In the genomic region with DNA sequence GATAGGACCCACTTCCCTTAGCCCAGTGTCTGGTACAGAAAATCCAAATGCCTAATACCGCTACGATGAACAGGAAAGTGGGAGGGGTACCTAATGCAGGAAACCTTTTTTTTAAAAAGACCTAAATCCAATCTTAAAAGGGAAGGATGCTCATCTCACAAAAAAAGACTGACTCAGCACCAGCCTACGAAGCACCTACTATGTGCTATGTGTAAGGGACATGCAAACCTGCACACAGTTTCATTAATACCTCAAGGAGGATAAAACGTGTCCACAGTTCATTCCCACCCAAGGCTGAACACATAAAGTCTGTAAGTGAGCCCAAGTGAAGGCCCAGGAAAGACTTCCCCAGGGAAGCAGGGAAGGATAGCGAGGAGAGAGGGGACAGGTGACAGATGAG, we compare ENCODE assay signal across 12 mouse cellular contexts. TPM values are rescaled to one million over a fixed set of nuclear protein-coding genes. Genes with fewer than 3 reads are reported as not detected.
DNase-seq lines count a peak whose midpoint lies in the region; ATAC-seq and TF ChIP-seq lines count a peak whose summit lies in the region.
"Had no signal": no experiment of that assay in that cellular context is flagged by ENCODE, and none has a peak within 500 bp of the region (broad histone marks: within the 10 kb centered on the region; RNA-seq: fewer than 3 reads in every experiment).

No protein-coding gene starts in this region.

- peaks cover 20% of the 10 kb centered on the region for H3K4me1 ChIP-seq in intestine, embryonic 14.5 days (replicated peaks; ENCODE audit: control insufficient read depth, insufficient read depth, low read length)
- peaks cover 10% of the 10 kb centered on the region; the same call in 1 of the 2 replicates for H3K4me1 ChIP-seq in intestine, postnatal 0 days (replicated peaks; ENCODE audit: control insufficient read depth, insufficient read depth, low read length)
- H3K4me1 ChIP-seq in embryonic facial prominence, embryonic 10.5 days = peaks cover 45% of the 10 kb centered on the region
- peaks cover 50% of the 10 kb centered on the region for H3K4me1 ChIP-seq in hindbrain, embryonic 13.5 days (replicated peaks)
- peaks cover 18% of the 10 kb centered on the region for H3K4me1 ChIP-seq in midbrain, embryonic 14.5 days (ENCODE audit: control insufficient read depth, insufficient read depth, low read length)

- no peaks in the 10 kb centered on the region for H3K9me3 ChIP-seq in intestine, embryonic 14.5 days (ENCODE audit: control insufficient read depth, low read length)
- no peaks in the 10 kb centered on the region for H3K9me3 ChIP-seq in intestine, postnatal 0 days (ENCODE audit: control insufficient read depth)
- no peaks in the 10 kb centered on the region for H3K9me3 ChIP-seq in embryonic facial prominence, embryonic 10.5 days
- no peaks in the 10 kb centered on the region for H3K9me3 ChIP-seq in hindbrain, embryonic 13.5 days
- no peaks in the 10 kb centered on the region for H3K9me3 ChIP-seq in midbrain, embryonic 14.5 days (ENCODE audit: control insufficient read depth, low read length)

- WGBS in intestine, embryonic 14.5 days = 85% methylated on average over 5 of the region's 5 CpGs
- WGBS in intestine, postnatal 0 days = 74% methylated on average over 5 of the region's 5 CpGs
- 93% methylated on average over 5 of the region's 5 CpGs for WGBS in embryonic facial prominence, embryonic 10.5 days
- 91% methylated on average over 5 of the region's 5 CpGs for WGBS in hindbrain, embryonic 13.5 days
- 91% methylated on average over 5 of the region's 5 CpGs for WGBS in midbrain, embryonic 14.5 days

- H3K4me3 ChIP-seq in intestine, embryonic 14.5 days (ENCODE audit: low read depth, low read length) = no peak overlapping the region
- H3K4me3 ChIP-seq in intestine, postnatal 0 days (ENCODE audit: low read depth, low read length) = no peak overlapping the region
- peak overlapping the region; percentile 94; the same call in 1 of the 2 replicates for H3K4me3 ChIP-seq in embryonic facial prominence, embryonic 10.5 days
- H3K4me3 ChIP-seq in hindbrain, embryonic 13.5 days = 0 out of 2 replicates have a peak overlapping the region, but pooled peaks have one; percentile 93
- peak overlapping the region; percentile 96; the same call in 1 of the 2 replicates for H3K4me3 ChIP-seq in midbrain, embryonic 14.5 days (replicated peaks; ENCODE audit: low read depth, low read length)

- no peak for ATAC-seq in intestine, embryonic 14.5 days (replicated peaks; ENCODE audit: low FRiP score, low TSS enrichment, low read depth)
- ATAC-seq in intestine, postnatal 0 days = no peak
- no peak for ATAC-seq in hindbrain, embryonic 13.5 days (ENCODE audit: low FRiP score)
- no peak for ATAC-seq in midbrain, embryonic 14.5 days (ENCODE audit: low FRiP score, low TSS enrichment)

- H3K27ac ChIP-seq in intestine, embryonic 14.5 days (ENCODE audit: low read depth) = no peak overlapping the region
- no peak overlapping the region for H3K27ac ChIP-seq in intestine, postnatal 0 days (ENCODE audit: low read depth, low read length)
- no peak overlapping the region for H3K27ac ChIP-seq in embryonic facial prominence, embryonic 10.5 days (replicated peaks)
- H3K27ac ChIP-seq in hindbrain, embryonic 13.5 days = no peak overlapping the region
- no peak overlapping the region for H3K27ac ChIP-seq in midbrain, embryonic 14.5 days (replicated peaks; ENCODE audit: low read depth, low read length)

- H3K36me3 ChIP-seq in intestine, embryonic 14.5 days (ENCODE audit: control insufficient read depth, insufficient read depth, low read length) = peaks cover 18% of the 10 kb centered on the region; the same call in 1 of the 2 replicates
- H3K36me3 ChIP-seq in intestine, postnatal 0 days (ENCODE audit: control insufficient read depth, insufficient read depth) = peaks cover 11% of the 10 kb centered on the region; the same call in 1 of the 2 replicates
- peaks cover 48% of the 10 kb centered on the region for H3K36me3 ChIP-seq in embryonic facial prominence, embryonic 10.5 days (replicated peaks)
- H3K36me3 ChIP-seq in hindbrain, embryonic 13.5 days = peaks cover 21% of the 10 kb centered on the region
- peaks cover 22% of the 10 kb centered on the region for H3K36me3 ChIP-seq in midbrain, embryonic 14.5 days (ENCODE audit: control insufficient read depth, insufficient read depth, low read length)

- 0 out of 2 replicates have a peak overlapping the region, but pooled peaks have one; percentile 60 for H3K4me2 ChIP-seq in intestine, embryonic 14.5 days (ENCODE audit: low read length)
- no peak overlapping the region for H3K4me2 ChIP-seq in intestine, postnatal 0 days (replicated peaks; ENCODE audit: low read depth)
- peak overlapping the region; percentile 66; the same call in 1 of the 2 replicates for H3K4me2 ChIP-seq in hindbrain, embryonic 13.5 days
- H3K4me2 ChIP-seq in midbrain, embryonic 14.5 days (ENCODE audit: low read length) = peak overlapping the region; percentile 71

- no peaks in the 10 kb centered on the region for H3K27me3 ChIP-seq in intestine, embryonic 14.5 days (replicated peaks; ENCODE audit: control insufficient read depth, insufficient read depth, low read length)
- H3K27me3 ChIP-seq in intestine, postnatal 0 days (replicated peaks; ENCODE audit: control insufficient read depth, insufficient read depth, low read length) = no peaks in the 10 kb centered on the region
- H3K27me3 ChIP-seq in embryonic facial prominence, embryonic 10.5 days (replicated peaks; ENCODE audit: low read depth, poor library complexity, severe bottlenecking) = no peaks in the 10 kb centered on the region
- H3K27me3 ChIP-seq in hindbrain, embryonic 13.5 days = no peaks in the 10 kb centered on the region
- H3K27me3 ChIP-seq in midbrain, embryonic 14.5 days (ENCODE audit: control insufficient read depth, insufficient read depth, low read length) = no peaks in the 10 kb centered on the region

- no peak overlapping the region for H3K9ac ChIP-seq in intestine, embryonic 14.5 days (ENCODE audit: low read length)
- H3K9ac ChIP-seq in intestine, postnatal 0 days (ENCODE audit: low read depth, low read length) = no peak overlapping the region
- H3K9ac ChIP-seq in hindbrain, embryonic 13.5 days = peak overlapping the region; percentile 97
- peak overlapping the region; percentile 52; the same call in 1 of the 2 replicates for H3K9ac ChIP-seq in midbrain, embryonic 14.5 days (replicated peaks; ENCODE audit: low read length)

- no peak for TF ChIP-seq CTCF in intestine, postnatal 0 days (IDR thresholded peaks at IDR 0.05; ENCODE audit: low read depth)

- DNase-seq in intestine, embryonic 14.5 days (ENCODE audit: low spot score) = no peak
- no peak for DNase-seq in embryonic facial prominence, embryonic 10.5 days (ENCODE audit: low spot score)
- DNase-seq in midbrain, embryonic 14.5 days = no peak
- DNase-seq in frontal cortex, postnatal 36 days (ENCODE audit: low spot score in 2 of 2) = no peak
- DNase-seq in cerebellum, postnatal 25 days = no peak
- DNase-seq in layer of hippocampus, adult 11-12 months (ENCODE audit: low spot score) = no peak
- DNase-seq: cerebellum, adult 11 months; kidney, adult 11 months; lung, adult 18-20 months; right cerebral cortex, postnatal 25 days had no signal

RNA-seq across cellular contexts. Expression of a gene that starts 2.4 kb away (rescaled TPM):
- 85.6 and 88.5 TPM in 2 replicates for polyA plus RNA-seq in intestine, embryonic 14.5 days (2014; fragmentation: Nextera tagmentation; extraction: Ambion mirVana)
- 25.9 and 26.5 TPM in 2 replicates for polyA plus RNA-seq in intestine, postnatal 0 days (2015; fragmentation: Nextera tagmentation; extraction: Ambion mirVana)
- polyA plus RNA-seq in embryonic facial prominence, embryonic 10.5 days (2016; fragmentation: Nextera tagmentation; extraction: Ambion mirVana) = 142 and 149 TPM in 2 replicates
- 78.2 and 79.7 TPM in 2 replicates for polyA plus RNA-seq in hindbrain, embryonic 13.5 days (2015; fragmentation: Nextera tagmentation; extraction: Ambion mirVana)
- polyA plus RNA-seq in midbrain, embryonic 14.5 days (2014; fragmentation: Nextera tagmentation; extraction: Ambion mirVana) = 68.3 and 81.4 TPM in 2 replicates

RNA-seq across cellular contexts. Expression of a gene that starts 8.8 kb away (rescaled TPM):
- 18.3 and 20.8 TPM in 2 replicates for polyA plus RNA-seq in intestine, embryonic 14.5 days (2014; fragmentation: Nextera tagmentation; extraction: Ambion mirVana)
- polyA plus RNA-seq in intestine, postnatal 0 days (2015; fragmentation: Nextera tagmentation; extraction: Ambion mirVana) = 10.4 and 11.5 TPM in 2 replicates
- 22.3 and 22.9 TPM in 2 replicates for polyA plus RNA-seq in embryonic facial prominence, embryonic 10.5 days (2016; fragmentation: Nextera tagmentation; extraction: Ambion mirVana)
- polyA plus RNA-seq in hindbrain, embryonic 13.5 days (2015; fragmentation: Nextera tagmentation; extraction: Ambion mirVana) = 24.4 and 24.7 TPM in 2 replicates
- 20.2 and 24.5 TPM in 2 replicates for polyA plus RNA-seq in midbrain, embryonic 14.5 days (2014; fragmentation: Nextera tagmentation; extraction: Ambion mirVana)

RNA-seq across cellular contexts. Expression of a gene that starts 21.8 kb away (rescaled TPM):
- 109 and 110 TPM in 2 replicates for polyA plus RNA-seq in intestine, embryonic 14.5 days (2014; fragmentation: Nextera tagmentation; extraction: Ambion mirVana)
- polyA plus RNA-seq in intestine, postnatal 0 days (2015; fragmentation: Nextera tagmentation; extraction: Ambion mirVana) = 94.2 and 99.3 TPM in 2 replicates
- polyA plus RNA-seq in embryonic facial prominence, embryonic 10.5 days (2016; fragmentation: Nextera tagmentation; extraction: Ambion mirVana) = 148 and 151 TPM in 2 replicates
- 162 and 164 TPM in 2 replicates for polyA plus RNA-seq in hindbrain, embryonic 13.5 days (2015; fragmentation: Nextera tagmentation; extraction: Ambion mirVana)
- 141 and 150 TPM in 2 replicates for polyA plus RNA-seq in midbrain, embryonic 14.5 days (2014; fragmentation: Nextera tagmentation; extraction: Ambion mirVana)

RNA-seq across cellular contexts. Expression of a gene that starts 23.9 kb away (rescaled TPM):
- 156 and 161 TPM in 2 replicates for polyA plus RNA-seq in intestine, embryonic 14.5 days (2014; fragmentation: Nextera tagmentation; extraction: Ambion mirVana)
- 132 and 133 TPM in 2 replicates for polyA plus RNA-seq in intestine, postnatal 0 days (2015; fragmentation: Nextera tagmentation; extraction: Ambion mirVana)
- 148 and 156 TPM in 2 replicates for polyA plus RNA-seq in embryonic facial prominence, embryonic 10.5 days (2016; fragmentation: Nextera tagmentation; extraction: Ambion mirVana)
- polyA plus RNA-seq in hindbrain, embryonic 13.5 days (2015; fragmentation: Nextera tagmentation; extraction: Ambion mirVana) = 257 and 261 TPM in 2 replicates
- 240 and 297 TPM in 2 replicates for polyA plus RNA-seq in midbrain, embryonic 14.5 days (2014; fragmentation: Nextera tagmentation; extraction: Ambion mirVana)

RNA-seq across cellular contexts. Expression of a gene that starts 26.5 kb away (rescaled TPM):
- polyA plus RNA-seq in intestine, embryonic 14.5 days (2014; fragmentation: Nextera tagmentation; extraction: Ambion mirVana) = 0.23 and 1.5 TPM in 2 replicates
- polyA plus RNA-seq in intestine, postnatal 0 days (2015; fragmentation: Nextera tagmentation; extraction: Ambion mirVana) = 0.39 and 0.48 TPM in 2 replicates
- polyA plus RNA-seq in embryonic facial prominence, embryonic 10.5 days (2016; fragmentation: Nextera tagmentation; extraction: Ambion mirVana) = 0.51 and 0.57 TPM in 2 replicates
- polyA plus RNA-seq in hindbrain, embryonic 13.5 days (2015; fragmentation: Nextera tagmentation; extraction: Ambion mirVana) = 0.90 and 1.5 TPM in 2 replicates
- polyA plus RNA-seq in midbrain, embryonic 14.5 days (2014; fragmentation: Nextera tagmentation; extraction: Ambion mirVana) = 0.71 and 0.85 TPM in 2 replicates

Comparison
In these comparisons a context has a peak if more than half of its experiments do, and no peak if none do; other contexts are left out.
1. H3K4me3 ChIP-seq: peak in embryonic facial prominence, embryonic 10.5 days (single experiment), hindbrain, embryonic 13.5 days (single experiment) and midbrain, embryonic 14.5 days (single experiment); none in intestine, embryonic 14.5 days (single experiment) and intestine, postnatal 0 days (single experiment).
2. H3K9ac ChIP-seq: peak in hindbrain, embryonic 13.5 days (single experiment) and midbrain, embryonic 14.5 days (single experiment); none in intestine, embryonic 14.5 days (single experiment) and intestine, postnatal 0 days (single experiment).